Mouse (Mus musculus) myocyte (in vitro differentiated cells): ENCODE data around the gene Glis1.

Source experiments
- CEBPB ChIP-seq: IDR thresholded peaks from 2 replicates; pipeline ENCODE4 v1.6.1; 2011; ENCODE audit warnings: mild to moderate bottlenecking, moderate library complexity; ENCODE audit not compliant: poor library complexity, insufficient read depth, severe bottlenecking
- E2F4 ChIP-seq: IDR thresholded peaks from one replicate; pipeline ENCODE4 v1.6.1; 2011; ENCODE audit warnings: mild to moderate bottlenecking, control low read depth, moderate library complexity; ENCODE audit not compliant: insufficient read depth
- MAX ChIP-seq: IDR thresholded peaks from one replicate; pipeline ENCODE4 v1.6.1; 2011; ENCODE audit warnings: low read depth, mild to moderate bottlenecking, control low read depth
- MYOD1 ChIP-seq, 3 experiments: IDR thresholded peaks; one replicate each; pipeline ENCODE4 v1.6.1; 2011; ENCODE audit warnings: control low read depth in 2 of 3, low read depth in 2 of 3, mild to moderate bottlenecking in 2 of 3, moderate library complexity in 1 of 3; ENCODE audit not compliant: insufficient read length in 2 of 3, control insufficient read depth in 1 of 3
- MYOG ChIP-seq, 3 experiments: IDR thresholded peaks; one replicate each; pipeline ENCODE4 v1.6.1; 2011; ENCODE audit warnings: control low read depth in 2 of 3, low read depth in 2 of 3, mild to moderate bottlenecking in 2 of 3; ENCODE audit not compliant: insufficient read length in 2 of 3, control insufficient read depth in 1 of 3, insufficient read depth in 1 of 3
- POLR2A ChIP-seq: IDR thresholded peaks from one replicate; pipeline ENCODE4 v1.6.1; 2011; ENCODE audit warnings: low read depth, mild to moderate bottlenecking, control low read depth, moderate library complexity; ENCODE audit not compliant: insufficient read length
- POLR2AphosphoS2 ChIP-seq: IDR thresholded peaks from one replicate; pipeline ENCODE4 v1.6.1; 2011; ENCODE audit warnings: low read depth, control low read depth; ENCODE audit not compliant: insufficient read length
- SRF ChIP-seq: IDR thresholded peaks from one replicate; pipeline ENCODE4 v1.6.1; 2011; ENCODE audit warnings: low read depth; ENCODE audit not compliant: control insufficient read depth, insufficient read length
- TCF12 ChIP-seq: IDR thresholded peaks from one replicate; pipeline ENCODE4 v1.6.1; 2011; ENCODE audit warnings: mild to moderate bottlenecking, control low read depth; ENCODE audit not compliant: poor library complexity, insufficient read depth, severe bottlenecking
- TCF3 ChIP-seq: IDR thresholded peaks from one replicate; pipeline ENCODE4 v1.6.1; 2011; ENCODE audit warnings: low read depth, control low read depth; ENCODE audit not compliant: insufficient read length
- USF1 ChIP-seq: IDR thresholded peaks from one replicate; pipeline ENCODE4 v1.6.1; 2011; ENCODE audit warnings: low read depth, mild to moderate bottlenecking, control low read depth, moderate library complexity

GRCm38 (mm10) chr4:107520816-107521215 lies 86.4 kb downstream of the Glis1 start:
- TF ChIP-seq POLR2A (no peak), TCF12 (no peak), MAX (no peak), MYOD1 (IDR thresholded peaks at IDR 0.05; ENCODE audit: control insufficient read depth in 1 of 3, insufficient read length in 2 of 3, low read depth in 2 of 3) (no peak), POLR2AphosphoS2 (no peak), USF1 (no peak), TCF3 (no peak), SRF (no peak), MYOG (IDR thresholded peaks at IDR 0.05; ENCODE audit: control insufficient read depth in 1 of 3, insufficient read depth in 1 of 3, insufficient read length in 2 of 3, low read depth in 2 of 3) (no peak), E2F4 (no peak), CEBPB (no peak)
